Mouse (Mus musculus) testis, adult 2 months (tissue): Measurements from ENCODE around the gene Rnh1. TPM values are rescaled to one million over a fixed set of nuclear protein-coding genes. Genes with fewer than 3 reads are reported as not detected.

Experiments used
- H3K27ac ChIP-seq: fragments of 200-500 bp; 2 replicates; pipeline ENCODE4 v1.5.1; 2012; ENCODE audit warnings: low read depth, low read length; ENCODE audit not compliant: control insufficient read depth, insufficient read depth
- H3K27me3 ChIP-seq: fragments of 200-500 bp; 2 replicates; pipeline ENCODE4 v1.6.1; 2012; ENCODE audit warnings: mild to moderate bottlenecking, low read length, moderate library complexity; ENCODE audit not compliant: control insufficient read depth, insufficient read depth
- H3K36me3 ChIP-seq: fragments of 200-500 bp; 2 replicates; pipeline ENCODE4 v1.6.1; 2012; ENCODE audit warnings: mild to moderate bottlenecking, low read length; ENCODE audit not compliant: control insufficient read depth, insufficient read depth
- H3K4me1 ChIP-seq: fragments of 200-500 bp; 2 replicates; pipeline ENCODE4 v1.6.1; 2012; ENCODE audit warnings: low read length; ENCODE audit not compliant: control insufficient read depth, insufficient read depth
- H3K4me3 ChIP-seq: fragments of 200-500 bp; 2 replicates; pipeline ENCODE4 v1.5.1; 2012; ENCODE audit warnings: low read depth, mild to moderate bottlenecking, low read length, moderate library complexity, mixed read lengths; ENCODE audit not compliant: control insufficient read depth
- CTCF ChIP-seq: fragments of 200-500 bp; IDR thresholded peaks from 2 replicates; pipeline ENCODE4 v1.5.1; 2012; ENCODE audit warnings: low read depth, mild to moderate bottlenecking, inconsistent platforms, low read length, moderate library complexity; ENCODE audit not compliant: control insufficient read depth, insufficient read depth, insufficient replicate concordance
- POLR2A ChIP-seq: fragments of 200-500 bp; IDR thresholded peaks from 2 replicates; pipeline ENCODE4 v1.6.1; 2012; ENCODE audit warnings: low read depth, mild to moderate bottlenecking, inconsistent platforms, low read length, moderate library complexity; ENCODE audit not compliant: control insufficient read depth
- polyA plus RNA-seq: library from polyadenylated mRNA; depleted of rRNA; stranded (reverse); fragments of >200 nt; gene quantifications from 2 replicates; pipeline ENCODE4 v1.2.3, GENCODE M21; 2012; rRNA removed

Rnh1 gene
- polyA plus RNA-seq: 16.6 and 16.7 TPM in 2 replicates

- Histone ChIP-seq H3K36me3 (no peaks in the 10 kb centered on the region), H3K4me3 (peak within 1 kb of the TSS; percentile 94), H3K4me1 (peaks cover 7% of the 10 kb centered on the region), H3K27me3 (no peaks in the 10 kb centered on the region), H3K27ac (peak within 1 kb of the TSS; percentile 95)
- TF ChIP-seq POLR2A: no peak
- no peak for TF ChIP-seq CTCF
These were observed at the start of gene Rnh1 for GRCm38 (mm10) chr7:141172116-141173006. Gene Rnh1 (minus strand): TSS chr7:141172857.

- no peaks in the 10 kb centered on the region for H3K27me3 ChIP-seq
- peak overlapping the region; percentile 50 for H3K4me3 ChIP-seq
- no peaks in the 10 kb centered on the region for H3K36me3 ChIP-seq
- H3K27ac ChIP-seq: peak overlapping the region; percentile 50; the same call in 1 of the 2 replicates
- peaks cover 20% of the 10 kb centered on the region for H3K4me1 ChIP-seq
- TF ChIP-seq POLR2A (no peak), CTCF (no peak)
These were observed 49.4 kb upstream of the Rnh1 start for GRCm38 (mm10) chr7:141222126-141222467.

- no peaks in the 10 kb centered on the region for H3K36me3 ChIP-seq
- peak; percentile 17; the same call in 1 of the 2 replicates for TF ChIP-seq POLR2A
- TF ChIP-seq CTCF: no peak
- H3K4me1 ChIP-seq: peaks cover 24% of the 10 kb centered on the region
- no peaks in the 10 kb centered on the region for H3K27me3 ChIP-seq
- peak overlapping the region; percentile 50 for H3K4me3 ChIP-seq
- H3K27ac ChIP-seq: peak overlapping the region; percentile 50; the same call in 1 of the 2 replicates
These were observed 48.8 kb upstream of the Rnh1 start for GRCm38 (mm10) chr7:141221249-141222125.

GRCm38 (mm10) chr7:141220377-141220776 is 47.7 kb upstream of the Rnh1 start:
- peaks cover 32% of the 10 kb centered on the region for H3K4me1 ChIP-seq
- H3K36me3 ChIP-seq: no peaks in the 10 kb centered on the region
- no peak overlapping the region for H3K27ac ChIP-seq
- TF ChIP-seq CTCF: no peak
- TF ChIP-seq POLR2A: no peak
- H3K27me3 ChIP-seq: no peaks in the 10 kb centered on the region
- no peak overlapping the region for H3K4me3 ChIP-seq

GRCm38 (mm10) chr7:141219558-141220099 is 47.0 kb upstream of the Rnh1 start:
- Histone ChIP-seq H3K27ac (no peak overlapping the region), H3K4me1 (peaks cover 39% of the 10 kb centered on the region), H3K27me3 (no peaks in the 10 kb centered on the region), H3K4me3 (no peak overlapping the region), H3K36me3 (no peaks in the 10 kb centered on the region)
- TF ChIP-seq CTCF (no peak), POLR2A (no peak)

GRCm38 (mm10) chr7:141218557-141219133 is 46.0 kb upstream of the Rnh1 start:
- Histone ChIP-seq H3K27ac (no peak overlapping the region), H3K27me3 (no peaks in the 10 kb centered on the region), H3K4me3 (no peak overlapping the region), H3K4me1 (peaks cover 39% of the 10 kb centered on the region), H3K36me3 (no peaks in the 10 kb centered on the region)
- TF ChIP-seq CTCF (no peak), POLR2A (no peak)

- no peak overlapping the region for H3K4me3 ChIP-seq
- TF ChIP-seq POLR2A (no peak), CTCF (no peak)
- H3K27ac ChIP-seq: no peak overlapping the region
- H3K36me3 ChIP-seq: no peaks in the 10 kb centered on the region
- no peaks in the 10 kb centered on the region for H3K27me3 ChIP-seq
- peaks cover 39% of the 10 kb centered on the region for H3K4me1 ChIP-seq
These were observed 45.5 kb upstream of the Rnh1 start for GRCm38 (mm10) chr7:141218141-141218540.
